Mouse (Mus musculus) lung, postnatal 25 days (tissue): Measurements from ENCODE around the gene Zfp580.
"Not testable (repeated sequence)": the region's sequence is repeated elsewhere in the genome, so short reads cannot be mapped to it uniquely, and the experiment has no call there.

Experiments used
- DNase-seq: peaks from one replicate; pipeline ENCODE4 v3.0.0; 2022; ENCODE audit warnings: low spot score

The Zfp580 gene

GRCm38 (mm10) chr7:5051193-5052192 lies at the start of gene Zfp580:
TSS of gene Zfp580 (plus strand) at chr7:5051538.
- peak; percentile 48 for DNase-seq

- DNase-seq = not testable (repeated sequence)
These were observed 48.5 kb upstream of the Zfp580 start for GRCm38 (mm10) chr7:5002876-5003275.

- DNase-seq = no peak
These were observed 43.1 kb upstream of the Zfp580 start for GRCm38 (mm10) chr7:5008229-5008628.

- DNase-seq = peak; percentile 47
These were observed 38.4 kb upstream of the Zfp580 start for GRCm38 (mm10) chr7:5012681-5013513.

GRCm38 (mm10) chr7:5014251-5015117 lies 36.9 kb upstream of the Zfp580 start, which contains the start of the genes Zfp524 and Fiz1:
TSS of gene Zfp524 (plus strand) at chr7:5014415.
TSS of gene Fiz1 (minus strand) at chr7:5014697.
- peak; percentile 97 for DNase-seq

GRCm38 (mm10) chr7:5015118-5016001 lies 36.0 kb upstream of the Zfp580 start, which contains the start of gene Gm44973:
TSS of gene Gm44973 (plus strand) at chr7:5015496.
- DNase-seq = peak; percentile 95

GRCm38 (mm10) chr7:5016057-5016456 lies 35.3 kb upstream of the Zfp580 start:
- peak; percentile 18 for DNase-seq

GRCm38 (mm10) chr7:5016920-5017319 lies 34.4 kb upstream of the Zfp580 start:
- DNase-seq = no peak

- no peak for DNase-seq
These were observed 34.0 kb upstream of the Zfp580 start for GRCm38 (mm10) chr7:5017352-5017751.

- DNase-seq = no peak
These were observed 33.4 kb upstream of the Zfp580 start for GRCm38 (mm10) chr7:5017931-5018330.

GRCm38 (mm10) chr7:5019576-5019975 lies 31.8 kb upstream of the Zfp580 start:
- not testable (repeated sequence) for DNase-seq

- DNase-seq = peak; percentile 99
These were observed 31.2 kb upstream of the Zfp580 start, which contains the start of the genes Zfp865 and Ccdc106 for GRCm38 (mm10) chr7:5020000-5020681. TSS of gene Zfp865 (plus strand) at chr7:5020376. TSS of gene Ccdc106 (plus strand) at chr7:5020553.

- no peak for DNase-seq
These were observed 30.7 kb upstream of the Zfp580 start for GRCm38 (mm10) chr7:5020685-5021084.

GRCm38 (mm10) chr7:5021197-5021596 lies 30.1 kb upstream of the Zfp580 start:
- no peak for DNase-seq

- DNase-seq = no peak
These were observed 21.8 kb upstream of the Zfp580 start for GRCm38 (mm10) chr7:5029543-5029942.

GRCm38 (mm10) chr7:5029946-5030345 lies 21.4 kb upstream of the Zfp580 start:
- no peak for DNase-seq

GRCm38 (mm10) chr7:5030554-5031275 lies 20.6 kb upstream of the Zfp580 start:
- DNase-seq = no peak

GRCm38 (mm10) chr7:5031496-5031895 lies 19.8 kb upstream of the Zfp580 start:
- DNase-seq = no peak

- no peak for DNase-seq
These were observed 17.5 kb upstream of the Zfp580 start, which contains the start of gene 4632433K11Rik for GRCm38 (mm10) chr7:5033818-5034217. TSS of gene 4632433K11Rik (plus strand) at chr7:5034118.
